Mouse (Mus musculus) lung, adult 2 months (tissue): ENCODE measurements around the gene Tceanc2.

Source experiments
- CTCF ChIP-seq: fragments of 200-500 bp; IDR thresholded peaks from 2 replicates; pipeline ENCODE4 v1.5.1; 2011; ENCODE audit warnings: mild to moderate bottlenecking, low read length, control low read depth; ENCODE audit not compliant: insufficient read depth
- POLR2A ChIP-seq: fragments of 200-500 bp; IDR thresholded peaks from 2 replicates; pipeline ENCODE4 v1.6.1; 2011; ENCODE audit warnings: low read depth, mild to moderate bottlenecking, control low read depth, low read length, borderline replicate concordance; ENCODE audit errors: extremely low read depth

DNA sequence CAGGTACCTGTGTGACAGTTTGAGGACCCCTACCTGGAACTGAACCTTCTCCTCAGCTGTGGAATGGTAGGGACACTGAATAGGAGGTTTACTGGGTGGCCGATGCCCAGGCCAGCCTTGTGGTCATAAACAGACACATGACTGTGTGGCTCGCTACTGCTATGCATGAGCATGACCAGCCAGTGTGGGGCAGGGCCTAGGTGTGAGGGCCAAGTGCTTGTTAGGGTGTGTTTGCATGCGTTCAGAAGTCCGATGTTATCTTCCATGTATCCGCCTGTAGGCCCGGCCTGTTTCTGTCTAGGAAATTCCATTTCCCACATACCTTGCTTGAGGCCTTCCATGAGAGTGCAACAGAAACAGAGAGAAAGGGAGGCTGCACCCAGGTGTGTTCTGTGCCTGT lies 58.2 kb downstream of the Tceanc2 start:
- TF ChIP-seq POLR2A, result no peak
- no peak for TF ChIP-seq CTCF
